Mouse (Mus musculus) granulocyte monocyte progenitor cell, adult 5-6 weeks (primary cell): ENCODE results near the gene Acer3. TPM values are rescaled to one million over a fixed set of nuclear protein-coding genes. Genes with fewer than 3 reads are reported as not detected.
A peak's percentile ranks its signal among the peaks of the same experiment; 100 is the strongest.

ENCODE experiments used
- ATAC-seq: replicated peaks from 2 replicates; pipeline ENCODE4 v1.8.0; 2016; ENCODE audit warnings: mild to moderate bottlenecking, moderate TSS enrichment, inconsistent platforms; ENCODE audit not compliant: poor library complexity, severe bottlenecking
- total RNA-seq, 2 experiments: library from RNA; stranded (forward) in 1 of 2; stranded (reverse) in 1 of 2; fragments of 200-712, 200-1000 nt in 1 of 2; fragments of >200 nt in 1 of 2; fragmentation: Nextera tagmentation in 1 of 2; gene quantifications; 2 replicates each; pipeline ENCODE4 v1.2.3; 2014 to 2017

Acer3 gene
- total RNA-seq, 2 experiments from 2014 or later, result 42.1 to 49.6 TPM

GRCm38 (mm10) chr7:98189745-98190144, 131.3 kb downstream of the Acer3 start:
- no peak for ATAC-seq

GRCm38 (mm10) chr7:98188680-98189079, 132.3 kb downstream of the Acer3 start:
- no peak for ATAC-seq

GRCm38 (mm10) chr7:98188238-98188637, 132.8 kb downstream of the Acer3 start:
- no peak for ATAC-seq

- peak; percentile 93 for ATAC-seq
Measured at GRCm38 (mm10) chr7:98187332-98187731, 133.7 kb downstream of the Acer3 start.

- ATAC-seq, result no peak
Measured at GRCm38 (mm10) chr7:98186637-98187036, 134.4 kb downstream of the Acer3 start.

GRCm38 (mm10) chr7:98185326-98185725, 135.7 kb downstream of the Acer3 start:
- ATAC-seq, result no peak

- no peak for ATAC-seq
Measured at GRCm38 (mm10) chr7:98178560-98179231, 142.3 kb downstream of the Acer3 start.

- ATAC-seq, result peak; percentile 72
Measured at GRCm38 (mm10) chr7:98177929-98178559, 143.0 kb downstream of the Acer3 start, which contains the start of gene Capn5. Gene Capn5, minus strand, starts transcription at chr7:98178274.

GRCm38 (mm10) chr7:98177566-98177928, 143.5 kb downstream of the Acer3 start:
- no peak for ATAC-seq

GRCm38 (mm10) chr7:98177071-98177485, 143.9 kb downstream of the Acer3 start:
- no peak for ATAC-seq

- no peak for ATAC-seq
Measured at GRCm38 (mm10) chr7:98176322-98177070, 144.5 kb downstream of the Acer3 start.

GRCm38 (mm10) chr7:98174883-98175755, 145.9 kb downstream of the Acer3 start:
- ATAC-seq, result no peak

GRCm38 (mm10) chr7:98173408-98173807, 147.6 kb downstream of the Acer3 start:
- no peak for ATAC-seq

- no peak for ATAC-seq
Measured at GRCm38 (mm10) chr7:98172661-98173060, 148.3 kb downstream of the Acer3 start.

GRCm38 (mm10) chr7:98171141-98172073, 149.6 kb downstream of the Acer3 start:
- peak; percentile 90 for ATAC-seq

- ATAC-seq, result peak; percentile 73
Measured at GRCm38 (mm10) chr7:98164999-98165528, 155.9 kb downstream of the Acer3 start.

- no peak for ATAC-seq
Measured at GRCm38 (mm10) chr7:98164382-98164998, 156.5 kb downstream of the Acer3 start.

GRCm38 (mm10) chr7:98163700-98164099, 157.3 kb downstream of the Acer3 start:
- ATAC-seq, result no peak

GRCm38 (mm10) chr7:98162239-98162638, 158.8 kb downstream of the Acer3 start:
- ATAC-seq, result no peak
